Mouse (Mus musculus): Measurements from ENCODE around the gene E030018B13Rik. TPM values are rescaled to one million over a fixed set of nuclear protein-coding genes. Genes with fewer than 3 reads are reported as not detected.

The E030018B13Rik gene
- polyA plus RNA-seq, 1 experiment from 2014 or later: not detected

- no peak overlapping the region for H3K4me3 ChIP-seq (ENCODE audit: low read length)
- no peak for ATAC-seq
- H3K36me3 ChIP-seq (ENCODE audit: control insufficient read depth, insufficient read depth, low read length): 0 out of 2 replicates have a peak, but pooled peaks cover 3% of the 10 kb centered on the region
- no peak overlapping the region for H3K4me2 ChIP-seq (ENCODE audit: low read length)
- peaks cover 21% of the 10 kb centered on the region for H3K4me1 ChIP-seq (ENCODE audit: control insufficient read depth, insufficient read depth, low read depth, low read length)
- H3K9me3 ChIP-seq (ENCODE audit: control insufficient read depth, low read length): no peaks in the 10 kb centered on the region
- H3K27me3 ChIP-seq (replicated peaks; ENCODE audit: control insufficient read depth, insufficient read depth, low read length): no peaks in the 10 kb centered on the region
- H3K9ac ChIP-seq (ENCODE audit: low read depth, low read length): no peak overlapping the region
- no peak overlapping the region for H3K27ac ChIP-seq (ENCODE audit: low read depth, low read length)
- 82% methylated on average over 3 of the region's 3 CpGs for WGBS
Observed at GRCm38 (mm10) chr7:63895223-63895622, 21.4 kb upstream of the E030018B13Rik start.

- Histone ChIP-seq H3K9me3 (ENCODE audit: control insufficient read depth, low read length) (no peaks in the 10 kb centered on the region), H3K27me3 (replicated peaks; ENCODE audit: control insufficient read depth, insufficient read depth, low read length) (no peaks in the 10 kb centered on the region), H3K4me2 (ENCODE audit: low read length) (peak overlapping the region; percentile 64), H3K4me3 (ENCODE audit: low read length) (peak overlapping the region; percentile 33), H3K4me1 (ENCODE audit: control insufficient read depth, insufficient read depth, low read depth, low read length) (peaks cover 27% of the 10 kb centered on the region), H3K27ac (ENCODE audit: low read depth, low read length) (peak overlapping the region; percentile 58; the same call in 1 of the 2 replicates), H3K9ac (ENCODE audit: low read depth, low read length) (peak overlapping the region; percentile 58), H3K36me3 (ENCODE audit: control insufficient read depth, insufficient read depth, low read length) (no peaks in the 10 kb centered on the region)
- WGBS: 23% methylated on average over 17 of the region's 17 CpGs
- ATAC-seq: no peak
Observed at GRCm38 (mm10) chr7:63896276-63896967, 20.2 kb upstream of the E030018B13Rik start.

- H3K27ac ChIP-seq (ENCODE audit: low read depth, low read length): peak overlapping the region; percentile 58; the same call in 1 of the 2 replicates
- H3K9ac ChIP-seq (ENCODE audit: low read depth, low read length): peak overlapping the region; percentile 58
- peak overlapping the region; percentile 64 for H3K4me2 ChIP-seq (ENCODE audit: low read length)
- no peaks in the 10 kb centered on the region for H3K36me3 ChIP-seq (ENCODE audit: control insufficient read depth, insufficient read depth, low read length)
- ATAC-seq: peak; percentile 83
- no peaks in the 10 kb centered on the region for H3K9me3 ChIP-seq (ENCODE audit: control insufficient read depth, low read length)
- 3% methylated on average over 22 of the region's 22 CpGs for WGBS
- H3K4me3 ChIP-seq (ENCODE audit: low read length): peak overlapping the region; percentile 33
- H3K4me1 ChIP-seq (ENCODE audit: control insufficient read depth, insufficient read depth, low read depth, low read length): peaks cover 29% of the 10 kb centered on the region
- no peaks in the 10 kb centered on the region for H3K27me3 ChIP-seq (replicated peaks; ENCODE audit: control insufficient read depth, insufficient read depth, low read length)
Observed at GRCm38 (mm10) chr7:63896968-63897468, 19.6 kb upstream of the E030018B13Rik start.

GRCm38 (mm10) chr7:63897655-63898054, 19.0 kb upstream of the E030018B13Rik start:
- H3K9me3 ChIP-seq (ENCODE audit: control insufficient read depth, low read length): no peaks in the 10 kb centered on the region
- no peak overlapping the region for H3K27ac ChIP-seq (ENCODE audit: low read depth, low read length)
- H3K4me1 ChIP-seq (ENCODE audit: control insufficient read depth, insufficient read depth, low read depth, low read length): peaks cover 29% of the 10 kb centered on the region
- 0 out of 2 replicates have a peak, but pooled peaks have one; percentile 0 for ATAC-seq
- no peak overlapping the region for H3K9ac ChIP-seq (ENCODE audit: low read depth, low read length)
- no peak overlapping the region for H3K4me3 ChIP-seq (ENCODE audit: low read length)
- no peaks in the 10 kb centered on the region for H3K27me3 ChIP-seq (replicated peaks; ENCODE audit: control insufficient read depth, insufficient read depth, low read length)
- no peaks in the 10 kb centered on the region for H3K36me3 ChIP-seq (ENCODE audit: control insufficient read depth, insufficient read depth, low read length)
- H3K4me2 ChIP-seq (ENCODE audit: low read length): no peak overlapping the region
- 53% methylated on average over 3 of the region's 3 CpGs for WGBS

- H3K4me2 ChIP-seq (ENCODE audit: low read length): no peak overlapping the region
- H3K27me3 ChIP-seq (replicated peaks; ENCODE audit: control insufficient read depth, insufficient read depth, low read length): no peaks in the 10 kb centered on the region
- no peak overlapping the region for H3K4me3 ChIP-seq (ENCODE audit: low read length)
- H3K9me3 ChIP-seq (ENCODE audit: control insufficient read depth, low read length): no peaks in the 10 kb centered on the region
- no peak overlapping the region for H3K27ac ChIP-seq (ENCODE audit: low read depth, low read length)
- no peaks in the 10 kb centered on the region for H3K36me3 ChIP-seq (ENCODE audit: control insufficient read depth, insufficient read depth, low read length)
- 82% methylated on average over 6 of the region's 6 CpGs for WGBS
- no peak for ATAC-seq
- H3K9ac ChIP-seq (ENCODE audit: low read depth, low read length): no peak overlapping the region
- H3K4me1 ChIP-seq (ENCODE audit: control insufficient read depth, insufficient read depth, low read depth, low read length): peaks cover 30% of the 10 kb centered on the region
Observed at GRCm38 (mm10) chr7:63898201-63898600, 18.5 kb upstream of the E030018B13Rik start.

GRCm38 (mm10) chr7:63899925-63900324, 16.7 kb upstream of the E030018B13Rik start:
- Histone ChIP-seq H3K4me2 (ENCODE audit: low read length) (no peak overlapping the region), H3K4me1 (ENCODE audit: control insufficient read depth, insufficient read depth, low read depth, low read length) (peaks cover 32% of the 10 kb centered on the region)
- 87% methylated on average over 8 of the region's 8 CpGs for WGBS

GRCm38 (mm10) chr7:63900411-63900810, 16.2 kb upstream of the E030018B13Rik start:
- Histone ChIP-seq H3K4me1 (ENCODE audit: control insufficient read depth, insufficient read depth, low read depth, low read length) (peaks cover 32% of the 10 kb centered on the region), H3K9ac (ENCODE audit: low read depth, low read length) (no peak overlapping the region), H3K4me3 (ENCODE audit: low read length) (no peak overlapping the region), H3K36me3 (ENCODE audit: control insufficient read depth, insufficient read depth, low read length) (no peaks in the 10 kb centered on the region), H3K4me2 (ENCODE audit: low read length) (no peak overlapping the region), H3K27ac (ENCODE audit: low read depth, low read length) (no peak overlapping the region), H3K27me3 (replicated peaks; ENCODE audit: control insufficient read depth, insufficient read depth, low read length) (no peaks in the 10 kb centered on the region), H3K9me3 (ENCODE audit: control insufficient read depth, low read length) (no peaks in the 10 kb centered on the region)
- ATAC-seq: no peak
- WGBS: 91% methylated on average over 2 of the region's 2 CpGs

More at GRCm38 (mm10) chr7:63899925-63900324, 16.7 kb upstream of the E030018B13Rik start:
- no peak overlapping the region for H3K27ac ChIP-seq (ENCODE audit: low read depth, low read length)
- H3K4me3 ChIP-seq (ENCODE audit: low read length): no peak overlapping the region
- no peak overlapping the region for H3K9ac ChIP-seq (ENCODE audit: low read depth, low read length)
- H3K36me3 ChIP-seq (ENCODE audit: control insufficient read depth, insufficient read depth, low read length): no peaks in the 10 kb centered on the region
- no peak for ATAC-seq
- no peaks in the 10 kb centered on the region for H3K27me3 ChIP-seq (replicated peaks; ENCODE audit: control insufficient read depth, insufficient read depth, low read length)
- H3K9me3 ChIP-seq (ENCODE audit: control insufficient read depth, low read length): no peaks in the 10 kb centered on the region

GRCm38 (mm10) chr7:63901346-63901745, 15.3 kb upstream of the E030018B13Rik start:
- no peak for ATAC-seq
- H3K27ac ChIP-seq (ENCODE audit: low read depth, low read length): no peak overlapping the region; the same call in 1 of the 2 replicates
- no peaks in the 10 kb centered on the region for H3K36me3 ChIP-seq (ENCODE audit: control insufficient read depth, insufficient read depth, low read length)
- no peak overlapping the region for H3K4me2 ChIP-seq (ENCODE audit: low read length)
- no peak overlapping the region for H3K9ac ChIP-seq (ENCODE audit: low read depth, low read length)
- no peaks in the 10 kb centered on the region for H3K9me3 ChIP-seq (ENCODE audit: control insufficient read depth, low read length)
- H3K4me3 ChIP-seq (ENCODE audit: low read length): no peak overlapping the region
- H3K4me1 ChIP-seq (ENCODE audit: control insufficient read depth, insufficient read depth, low read depth, low read length): peaks cover 29% of the 10 kb centered on the region
- WGBS: 42% methylated on average over 11 of the region's 11 CpGs
- no peaks in the 10 kb centered on the region for H3K27me3 ChIP-seq (replicated peaks; ENCODE audit: control insufficient read depth, insufficient read depth, low read length)

- Histone ChIP-seq H3K4me2 (ENCODE audit: low read length) (no peak overlapping the region), H3K4me1 (ENCODE audit: control insufficient read depth, insufficient read depth, low read depth, low read length) (peaks cover 23% of the 10 kb centered on the region), H3K27me3 (replicated peaks; ENCODE audit: control insufficient read depth, insufficient read depth, low read length) (no peaks in the 10 kb centered on the region), H3K4me3 (ENCODE audit: low read length) (no peak overlapping the region), H3K9ac (ENCODE audit: low read depth, low read length) (no peak overlapping the region), H3K9me3 (ENCODE audit: control insufficient read depth, low read length) (no peaks in the 10 kb centered on the region), H3K27ac (ENCODE audit: low read depth, low read length) (no peak overlapping the region; the same call in 1 of the 2 replicates), H3K36me3 (ENCODE audit: control insufficient read depth, insufficient read depth, low read length) (no peaks in the 10 kb centered on the region)
- WGBS: 66% methylated on average over 3 of the region's 3 CpGs
- ATAC-seq: no peak
Observed at GRCm38 (mm10) chr7:63901942-63902341, 14.7 kb upstream of the E030018B13Rik start.

Data from hindbrain, embryonic 16.5 days (tissue).